Mouse (Mus musculus) kidney, postnatal 10 days (tissue): ENCODE measurements around the gene Mrps10.
"Not testable (repeated sequence)": the region's sequence is repeated elsewhere in the genome, so short reads cannot be mapped to it uniquely, and the experiment has no call there.

Source experiments
- DNase-seq: peaks from one replicate; pipeline ENCODE4 v3.0.0; 2021; ENCODE audit warnings: mixed read lengths

Gene Mrps10

DNA sequence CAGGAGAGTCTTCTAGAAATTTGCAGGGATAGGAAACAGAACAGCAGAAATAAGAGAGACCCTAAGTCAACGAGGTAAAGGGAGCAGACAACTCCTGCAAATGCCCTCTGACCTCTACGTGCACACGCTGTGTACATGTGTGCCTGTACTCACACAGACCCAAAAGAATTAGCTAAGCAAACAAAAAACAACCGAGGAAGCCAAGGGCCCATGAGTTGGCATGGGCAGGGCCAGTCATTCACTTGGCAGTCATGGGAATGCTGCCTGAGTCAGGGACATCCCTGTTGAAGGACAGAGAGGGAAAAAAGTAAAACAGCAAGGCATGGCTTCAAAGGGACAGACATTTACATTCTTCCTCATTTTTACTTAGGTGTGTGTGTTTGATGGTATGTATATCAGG lies 14.6 kb downstream of the Mrps10 start:
- DNase-seq, result no peak

DNA sequence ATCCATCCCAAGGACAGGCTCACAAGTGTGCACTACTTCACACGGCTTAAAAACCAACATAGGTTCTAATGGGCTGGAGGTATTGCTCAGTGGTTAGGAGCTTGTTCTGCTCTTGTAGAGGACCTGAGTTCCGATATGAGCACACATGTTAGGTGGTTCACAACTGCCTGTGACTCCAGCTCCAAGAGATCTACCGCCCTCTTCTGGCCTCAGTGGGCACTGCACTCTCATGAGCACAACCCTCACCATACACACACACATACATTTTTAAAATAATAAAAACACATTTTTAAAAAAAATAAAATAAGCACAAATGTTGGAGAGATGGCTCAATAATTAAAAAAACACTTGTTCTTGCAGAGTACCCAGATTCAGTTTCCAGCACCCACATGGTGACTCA lies 15.4 kb downstream of the Mrps10 start:
- DNase-seq, result no peak

- no peak for DNase-seq
Observed at GRCm38 (mm10) chr17:47385145-47385544, 16.5 kb downstream of the Mrps10 start, which contains the start of gene Guca1b. Gene Guca1b, plus strand, starts transcription at chr17:47385393.

GRCm38 (mm10) chr17:47386649-47387048 lies 18.0 kb downstream of the Mrps10 start:
- DNase-seq, result peak; percentile 77

DNA sequence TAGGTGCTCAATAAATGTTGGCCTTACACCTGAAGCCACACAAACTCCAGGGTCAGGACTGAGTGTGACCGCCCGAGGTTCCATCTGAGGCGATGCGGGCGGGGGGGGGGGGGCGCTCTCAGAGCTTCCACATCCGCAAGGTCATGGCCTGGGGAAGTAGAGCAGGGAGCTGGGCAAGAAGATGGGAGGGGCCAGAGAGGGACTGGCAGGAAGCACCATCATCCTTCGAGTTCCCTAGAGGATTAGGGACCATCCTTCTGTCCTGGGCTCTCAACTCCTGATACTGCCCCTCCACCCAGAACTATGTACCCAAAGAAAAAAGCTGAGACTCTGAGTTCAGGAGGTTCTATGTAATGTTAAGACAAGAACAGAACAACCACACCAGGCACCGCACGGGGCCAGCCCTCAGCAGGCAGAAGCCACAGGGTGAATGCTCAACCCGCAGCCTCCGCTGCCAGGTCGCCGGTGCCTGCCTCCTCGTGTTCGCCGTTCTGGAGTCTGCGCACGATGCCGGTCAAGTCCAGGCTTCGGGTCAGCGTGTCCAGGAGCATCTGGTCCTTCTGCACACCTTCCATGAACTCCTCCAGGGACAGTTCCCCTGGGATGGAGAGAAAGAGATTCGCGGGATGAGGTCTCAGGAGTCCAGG lies 25.7 kb downstream of the Mrps10 start:
- DNase-seq, result peak; percentile 43

- DNase-seq, result peak; percentile 73
Observed at GRCm38 (mm10) chr17:47395376-47395913, 26.8 kb downstream of the Mrps10 start.

- DNase-seq, result no peak
Observed at GRCm38 (mm10) chr17:47399091-47399490, 30.4 kb downstream of the Mrps10 start.

- DNase-seq, result no peak
Observed at GRCm38 (mm10) chr17:47400451-47400850, 31.8 kb downstream of the Mrps10 start, which contains the start of gene Guca1a. Gene Guca1a, minus strand, starts transcription at chr17:47400584.

- no peak for DNase-seq
Observed at GRCm38 (mm10) chr17:47407717-47408557, 39.2 kb downstream of the Mrps10 start.

DNA sequence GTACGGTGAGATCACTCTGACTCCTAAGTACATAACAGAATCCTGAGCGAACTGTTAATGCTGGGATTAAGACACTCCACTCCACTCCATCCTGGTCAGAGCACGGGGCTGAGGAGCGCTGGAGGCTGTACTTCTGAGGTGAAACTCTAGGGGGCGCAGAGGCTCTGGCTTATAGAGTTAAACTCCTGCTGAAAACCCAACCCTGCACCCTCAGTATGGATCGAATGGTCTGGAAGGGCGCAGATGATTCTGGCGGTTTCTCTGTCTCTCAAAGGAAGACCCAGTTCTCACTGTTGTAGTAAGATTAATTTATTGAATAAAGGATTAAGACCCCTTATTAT lies 39.8 kb downstream of the Mrps10 start:
- peak; percentile 86 for DNase-seq

DNA sequence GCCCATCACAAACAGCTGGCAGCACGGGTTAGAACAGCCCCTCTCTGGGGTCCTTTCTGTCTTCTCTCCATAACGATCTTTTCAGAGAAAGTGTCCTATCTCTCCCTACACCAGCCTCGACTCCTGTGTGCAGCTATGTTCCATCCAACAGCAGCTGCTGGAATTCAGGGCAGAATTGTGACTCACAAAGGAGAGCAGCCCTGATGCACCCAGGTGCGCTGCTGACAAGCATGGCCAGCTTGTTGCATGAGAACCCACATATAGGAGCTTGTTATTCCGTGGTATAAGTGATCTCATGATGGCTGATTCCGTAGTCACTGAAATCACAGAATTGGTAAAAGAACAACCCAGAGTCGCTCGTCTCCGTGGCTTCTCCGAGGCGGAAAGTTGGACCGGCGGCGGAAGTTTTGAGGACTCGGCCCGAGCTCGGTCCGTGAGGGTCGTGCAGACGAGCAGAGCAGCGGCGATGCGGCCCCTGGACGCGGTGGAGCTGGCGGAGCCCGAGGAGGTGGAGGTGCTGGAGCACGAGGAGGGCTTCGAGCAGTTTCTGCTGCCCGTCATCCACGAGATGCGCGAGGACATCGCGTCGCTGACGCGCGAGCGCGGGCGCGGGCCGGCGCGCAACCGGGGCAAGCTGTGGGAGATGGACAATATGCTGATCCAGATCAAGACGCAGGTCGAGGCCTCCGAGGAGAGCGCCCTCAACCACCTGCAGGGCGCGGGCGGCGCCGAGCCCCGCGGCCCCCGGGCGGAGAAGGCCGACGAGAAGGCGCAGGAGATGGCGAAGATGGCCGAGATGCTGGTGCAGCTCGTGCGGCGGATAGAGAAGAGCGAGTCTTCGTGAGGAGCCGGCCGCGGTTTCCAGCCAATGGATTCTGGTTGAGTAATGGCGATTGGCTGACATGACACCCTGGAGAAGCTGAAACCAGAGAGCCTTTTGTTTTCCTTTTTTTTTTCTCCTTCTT lies 41.5 kb downstream of the Mrps10 start:
- DNase-seq, result peak; percentile 29

DNA sequence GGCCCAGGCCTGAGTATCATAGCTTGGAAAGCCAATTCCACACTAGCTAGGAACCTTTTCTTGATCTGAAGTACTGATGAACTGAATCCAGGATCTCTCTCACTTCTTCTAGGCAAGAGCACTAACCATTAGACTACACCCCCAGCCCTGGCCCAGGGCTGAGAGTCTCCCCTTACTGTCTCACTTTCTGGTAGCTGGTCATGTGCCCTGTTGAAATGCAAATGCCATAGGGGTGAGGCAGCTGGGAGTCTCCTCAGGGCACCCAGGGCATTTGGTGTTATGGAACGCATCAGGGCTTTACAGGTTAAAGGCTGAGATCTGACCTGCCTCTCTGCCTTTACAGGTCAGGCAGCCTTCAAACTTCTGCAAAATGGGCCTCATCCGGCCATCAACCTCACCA lies 51.5 kb downstream of the Mrps10 start:
- DNase-seq, result no peak

GRCm38 (mm10) chr17:47421566-47421965 lies 52.9 kb downstream of the Mrps10 start:
- DNase-seq, result no peak

DNA sequence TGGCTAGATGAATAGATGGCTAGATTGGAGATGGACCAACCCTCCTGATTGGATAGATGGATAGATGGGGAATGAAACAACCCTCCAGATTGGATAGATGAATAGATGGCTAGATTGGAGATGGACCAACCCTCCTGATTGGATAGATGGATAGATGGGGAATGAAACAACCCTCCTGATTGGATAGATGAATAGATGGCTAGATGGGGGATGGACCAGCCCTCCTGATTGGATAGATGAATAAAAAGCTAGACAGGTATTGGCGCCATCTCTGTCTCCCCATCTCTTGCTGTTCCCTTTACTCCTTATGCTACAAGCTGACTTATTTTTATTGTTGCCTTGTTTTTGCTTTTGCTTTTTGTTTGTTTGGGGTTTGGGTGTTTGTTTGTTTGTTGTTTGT lies 53.9 kb downstream of the Mrps10 start:
- DNase-seq, result not testable (repeated sequence)

DNA sequence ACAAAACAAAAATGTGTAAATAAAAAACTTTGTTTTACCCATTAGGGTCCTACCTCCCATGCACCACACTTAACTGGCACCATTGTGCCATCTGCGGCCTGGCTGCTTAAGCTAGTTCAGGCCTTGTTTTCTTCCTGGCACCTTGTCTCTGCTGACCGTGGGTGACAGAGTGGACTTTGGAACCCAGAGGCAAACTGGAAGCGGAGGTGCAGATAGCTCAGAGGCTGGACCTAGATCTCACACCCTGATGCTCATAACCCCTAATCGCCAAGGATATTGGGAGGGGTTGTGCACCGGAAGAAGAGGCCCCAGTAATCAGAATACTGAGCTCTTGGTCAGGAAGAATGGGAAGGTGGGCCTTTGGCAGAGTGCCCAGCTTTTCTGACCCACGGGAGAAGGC lies 55.5 kb downstream of the Mrps10 start:
- no peak for DNase-seq

DNA sequence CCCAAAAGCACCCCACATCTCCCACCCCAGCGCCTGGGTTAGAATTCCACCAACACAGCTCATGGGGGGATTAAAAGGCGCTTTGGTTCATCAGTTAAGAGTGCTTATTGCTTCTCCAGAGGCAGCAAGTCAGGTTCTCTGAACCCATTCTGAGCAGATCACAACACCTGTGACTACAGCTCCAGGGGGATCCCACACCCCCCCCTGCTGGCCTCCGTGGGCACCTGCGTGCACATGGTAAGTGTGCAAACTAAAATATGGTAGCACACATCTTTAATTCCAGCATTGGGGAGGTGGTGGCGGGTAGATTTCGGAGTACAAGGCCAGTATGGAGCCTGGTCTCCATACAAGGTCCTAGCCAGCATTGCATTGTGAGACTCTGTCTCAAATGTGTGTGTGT lies 58.6 kb downstream of the Mrps10 start:
- DNase-seq, result no peak

- peak; percentile 75 for DNase-seq
Observed at GRCm38 (mm10) chr17:47428831-47429304, 60.2 kb downstream of the Mrps10 start.

DNA sequence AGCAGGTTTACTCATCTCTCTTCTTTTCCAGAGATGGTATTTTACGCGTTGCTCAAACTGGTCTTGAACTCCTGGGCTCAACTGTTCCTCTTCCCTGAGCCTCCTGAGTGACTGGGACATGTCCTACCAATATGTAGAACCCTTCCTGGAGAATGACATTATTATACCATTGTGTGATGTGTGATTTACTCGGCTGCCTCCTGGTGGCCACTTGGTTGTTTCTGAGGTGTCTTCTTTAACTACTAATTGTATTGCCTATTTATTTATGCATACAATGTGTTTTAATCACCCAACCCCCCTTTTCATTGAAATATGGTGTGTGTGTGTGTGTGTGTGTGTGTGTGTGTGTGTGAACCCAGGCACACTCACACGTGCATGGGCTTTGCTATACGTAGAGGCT lies 62.1 kb downstream of the Mrps10 start:
- DNase-seq, result no peak
